Mouse (Mus musculus): ENCODE results near the gene Dusp6. TPM values are rescaled to one million over a fixed set of nuclear protein-coding genes. Genes with fewer than 3 reads are reported as not detected.

Dusp6 gene
- polyA plus RNA-seq, 1 experiment from 2014 or later: 23.4 TPM

- peaks cover 12% of the 10 kb centered on the region for H3K4me1 ChIP-seq (replicated peaks)
- H3K9ac ChIP-seq: no peak overlapping the region
- no peak overlapping the region; the same call in 1 of the 2 replicates for H3K4me2 ChIP-seq
- no peaks in the 10 kb centered on the region for H3K36me3 ChIP-seq
- no peak overlapping the region for H3K27ac ChIP-seq (replicated peaks)
- WGBS: 55% methylated on average over 7 of the region's 7 CpGs
- H3K4me3 ChIP-seq: no peak overlapping the region
- ATAC-seq (ENCODE audit: low read depth): no peak
- H3K9me3 ChIP-seq: no peaks in the 10 kb centered on the region
- H3K27me3 ChIP-seq: 0 out of 2 replicates have a peak, but pooled peaks cover 7% of the 10 kb centered on the region
These were observed 23.2 kb downstream of the Dusp6 start for GRCm38 (mm10) chr10:99286213-99286612.

GRCm38 (mm10) chr10:99286787-99287186 is 23.8 kb downstream of the Dusp6 start:
- WGBS: 9% methylated on average over 17 of the region's 17 CpGs
- H3K4me3 ChIP-seq: 0 out of 2 replicates have a peak overlapping the region, but pooled peaks have one; percentile 4
- no peak for ATAC-seq (ENCODE audit: low read depth)

GRCm38 (mm10) chr10:99287206-99287605 is 24.2 kb downstream of the Dusp6 start:
- 37% methylated on average over 6 of the region's 6 CpGs for WGBS
- peak overlapping the region; percentile 44 for H3K4me2 ChIP-seq
- peaks cover 12% of the 10 kb centered on the region for H3K4me1 ChIP-seq (replicated peaks)
- H3K36me3 ChIP-seq: no peaks in the 10 kb centered on the region
- H3K9ac ChIP-seq: no peak overlapping the region
- 0 out of 2 replicates have a peak overlapping the region, but pooled peaks have one; percentile 4 for H3K4me3 ChIP-seq
- H3K9me3 ChIP-seq: no peaks in the 10 kb centered on the region
- no peak overlapping the region for H3K27ac ChIP-seq (replicated peaks)
- H3K27me3 ChIP-seq: 0 out of 2 replicates have a peak, but pooled peaks cover 7% of the 10 kb centered on the region
- no peak for ATAC-seq (ENCODE audit: low read depth)

More at GRCm38 (mm10) chr10:99286787-99287186, 23.8 kb downstream of the Dusp6 start:
- 0 out of 2 replicates have a peak, but pooled peaks cover 7% of the 10 kb centered on the region for H3K27me3 ChIP-seq
- H3K27ac ChIP-seq (replicated peaks): no peak overlapping the region
- H3K9me3 ChIP-seq: no peaks in the 10 kb centered on the region
- no peaks in the 10 kb centered on the region for H3K36me3 ChIP-seq
- peaks cover 12% of the 10 kb centered on the region for H3K4me1 ChIP-seq (replicated peaks)
- no peak overlapping the region for H3K9ac ChIP-seq
- peak overlapping the region; percentile 44 for H3K4me2 ChIP-seq

GRCm38 (mm10) chr10:99289176-99289575 is 26.1 kb downstream of the Dusp6 start:
- Histone ChIP-seq H3K4me1 (replicated peaks) (peaks cover 12% of the 10 kb centered on the region), H3K4me2 (no peak overlapping the region), H3K36me3 (no peaks in the 10 kb centered on the region), H3K27ac (replicated peaks) (no peak overlapping the region), H3K9ac (no peak overlapping the region), H3K4me3 (no peak overlapping the region), H3K9me3 (no peaks in the 10 kb centered on the region), H3K27me3 (0 out of 2 replicates have a peak, but pooled peaks cover 7% of the 10 kb centered on the region)
- no peak for ATAC-seq (ENCODE audit: low read depth)
- WGBS: 90% methylated on average over 5 of the region's 5 CpGs

- no peaks in the 10 kb centered on the region for H3K27me3 ChIP-seq
- no peak overlapping the region for H3K4me3 ChIP-seq
- no peaks in the 10 kb centered on the region; the same call in 1 of the 2 replicates for H3K4me1 ChIP-seq (replicated peaks)
- no peaks in the 10 kb centered on the region for H3K9me3 ChIP-seq
- WGBS: 90% methylated on average over 3 of the region's 3 CpGs
- H3K36me3 ChIP-seq: no peaks in the 10 kb centered on the region
- H3K9ac ChIP-seq: no peak overlapping the region
- no peak for ATAC-seq (ENCODE audit: low read depth)
- no peak overlapping the region for H3K27ac ChIP-seq (replicated peaks)
- H3K4me2 ChIP-seq: no peak overlapping the region
These were observed 30.1 kb downstream of the Dusp6 start for GRCm38 (mm10) chr10:99293111-99293640.

- Histone ChIP-seq H3K9me3 (no peaks in the 10 kb centered on the region), H3K9ac (no peak overlapping the region), H3K36me3 (no peaks in the 10 kb centered on the region), H3K4me2 (no peak overlapping the region), H3K4me1 (replicated peaks) (peaks cover 15% of the 10 kb centered on the region), H3K27me3 (no peaks in the 10 kb centered on the region), H3K4me3 (no peak overlapping the region), H3K27ac (replicated peaks) (no peak overlapping the region)
- WGBS: 68% methylated on average over 3 of the region's 3 CpGs
- ATAC-seq (ENCODE audit: low read depth): no peak
These were observed 34.7 kb downstream of the Dusp6 start for GRCm38 (mm10) chr10:99297721-99298120.

GRCm38 (mm10) chr10:99298328-99299295 is 35.6 kb downstream of the Dusp6 start:
- H3K4me1 ChIP-seq (replicated peaks): peaks cover 15% of the 10 kb centered on the region
- no peak overlapping the region for H3K27ac ChIP-seq (replicated peaks)
- no peak for ATAC-seq (ENCODE audit: low read depth)
- H3K4me2 ChIP-seq: peak overlapping the region; percentile 13
- no peaks in the 10 kb centered on the region for H3K9me3 ChIP-seq
- H3K36me3 ChIP-seq: no peaks in the 10 kb centered on the region
- no peak overlapping the region for H3K4me3 ChIP-seq
- no peak overlapping the region for H3K9ac ChIP-seq
- no peaks in the 10 kb centered on the region for H3K27me3 ChIP-seq
- WGBS: 23% methylated on average over 18 of the region's 18 CpGs

- Histone ChIP-seq H3K4me2 (peak overlapping the region; percentile 13), H3K9ac (no peak overlapping the region), H3K4me1 (replicated peaks) (peaks cover 15% of the 10 kb centered on the region), H3K36me3 (no peaks in the 10 kb centered on the region), H3K27ac (replicated peaks) (no peak overlapping the region), H3K27me3 (no peaks in the 10 kb centered on the region), H3K9me3 (no peaks in the 10 kb centered on the region), H3K4me3 (no peak overlapping the region)
- no peak for ATAC-seq (ENCODE audit: low read depth)
- WGBS: 22% methylated on average over 9 of the region's 9 CpGs
These were observed 36.3 kb downstream of the Dusp6 start for GRCm38 (mm10) chr10:99299303-99299702.

GRCm38 (mm10) chr10:99302051-99302450 is 39.0 kb downstream of the Dusp6 start:
- WGBS: 73% methylated on average over 4 of the region's 4 CpGs
- Histone ChIP-seq H3K27me3 (no peaks in the 10 kb centered on the region), H3K4me3 (no peak overlapping the region), H3K27ac (replicated peaks) (no peak overlapping the region), H3K4me2 (no peak overlapping the region), H3K36me3 (no peaks in the 10 kb centered on the region), H3K4me1 (replicated peaks) (peaks cover 15% of the 10 kb centered on the region), H3K9ac (no peak overlapping the region), H3K9me3 (no peaks in the 10 kb centered on the region)
- ATAC-seq (ENCODE audit: low read depth): no peak

- Histone ChIP-seq H3K4me3 (no peak overlapping the region), H3K36me3 (no peaks in the 10 kb centered on the region), H3K9me3 (no peaks in the 10 kb centered on the region), H3K4me1 (replicated peaks) (no peaks in the 10 kb centered on the region), H3K9ac (no peak overlapping the region), H3K27ac (replicated peaks) (no peak overlapping the region), H3K27me3 (no peaks in the 10 kb centered on the region), H3K4me2 (no peak overlapping the region)
- 93% methylated on average over 4 of the region's 4 CpGs for WGBS
- ATAC-seq (ENCODE audit: low read depth): no peak
These were observed 45.8 kb downstream of the Dusp6 start for GRCm38 (mm10) chr10:99308837-99309236.

- Histone ChIP-seq H3K4me3 (no peak overlapping the region), H3K9me3 (no peaks in the 10 kb centered on the region), H3K4me2 (no peak overlapping the region), H3K9ac (no peak overlapping the region), H3K27ac (replicated peaks) (no peak overlapping the region), H3K27me3 (no peaks in the 10 kb centered on the region), H3K36me3 (no peaks in the 10 kb centered on the region), H3K4me1 (replicated peaks) (no peaks in the 10 kb centered on the region)
- ATAC-seq (ENCODE audit: low read depth): no peak
- 85% methylated on average over 9 of the region's 9 CpGs for WGBS
These were observed 46.6 kb downstream of the Dusp6 start for GRCm38 (mm10) chr10:99309617-99310016.

- Histone ChIP-seq H3K27me3 (no peaks in the 10 kb centered on the region), H3K36me3 (no peaks in the 10 kb centered on the region), H3K9ac (no peak overlapping the region), H3K4me1 (replicated peaks) (no peaks in the 10 kb centered on the region), H3K4me2 (no peak overlapping the region), H3K9me3 (no peaks in the 10 kb centered on the region), H3K27ac (replicated peaks) (no peak overlapping the region), H3K4me3 (no peak overlapping the region)
- ATAC-seq (ENCODE audit: low read depth): no peak
- WGBS: 79% methylated on average over 10 of the region's 10 CpGs
These were observed 47.2 kb downstream of the Dusp6 start for GRCm38 (mm10) chr10:99310204-99310603.
